Mouse (Mus musculus) spleen, adult 2 months (tissue): ENCODE results near the gene Lekr1.

Experiments
- CTCF ChIP-seq: fragments of 200-500 bp; IDR thresholded peaks from 2 replicates; pipeline ENCODE4 v1.5.1; 2011; ENCODE audit warnings: mild to moderate bottlenecking, inconsistent platforms; ENCODE audit not compliant: insufficient read depth, insufficient read length, insufficient replicate concordance; ENCODE audit errors: extremely low read depth
- POLR2A ChIP-seq: fragments of 200-500 bp; IDR thresholded peaks from 2 replicates; pipeline ENCODE4 v1.6.1; 2011; ENCODE audit warnings: low read depth, low read length, inconsistent platforms

GRCm38 (mm10) chr3:65847158-65847787 lies 181.2 kb downstream of the Lekr1 start:
- TF ChIP-seq CTCF (no peak), POLR2A (no peak)
